Mouse (Mus musculus) CH12.LX (cell line): ENCODE measurements around the gene Ttc7b. TPM values are rescaled to one million over a fixed set of nuclear protein-coding genes. Genes with fewer than 3 reads are reported as not detected.

ENCODE experiments used
- DNase-seq: peaks from one replicate; pipeline ENCODE4 v3.0.0-alpha.2; 2013; ENCODE audit errors: extremely low read depth
- H3K27ac ChIP-seq: 2 replicates; pipeline ENCODE4 v1.5.1; 2012; ENCODE audit warnings: low read depth, mild to moderate bottlenecking, control low read depth, moderate library complexity; ENCODE audit not compliant: insufficient read depth
- H3K27me3 ChIP-seq: replicated peaks from 2 replicates; pipeline ENCODE3; 2012; ENCODE audit warnings: inconsistent platforms
- H3K36me3 ChIP-seq, 2 experiments: replicated peaks in 1 of 2; 2 replicates each; pipeline versions ENCODE3 to v1.6.1; 2012; ENCODE audit warnings: inconsistent platforms in 1 of 2, low read length in 1 of 2, mild to moderate bottlenecking in 1 of 2, mixed read lengths in 1 of 2, moderate library complexity in 1 of 2; ENCODE audit not compliant: control insufficient read depth in 1 of 2, insufficient read depth in 1 of 2
- H3K4me1 ChIP-seq, 2 experiments: 2 replicates each; pipeline ENCODE4 v1.6.1; 2012; ENCODE audit warnings: inconsistent platforms in 1 of 2, moderate library complexity in 1 of 2; ENCODE audit not compliant: insufficient read depth in 2 of 2, control insufficient read depth in 1 of 2
- H3K4me2 ChIP-seq: 2 replicates; pipeline ENCODE4 v1.6.1; 2012; ENCODE audit warnings: low read depth, mild to moderate bottlenecking, control low read depth; ENCODE audit not compliant: poor library complexity, insufficient read depth, severe bottlenecking
- H3K4me3 ChIP-seq, 3 experiments: fragments of 150-350 bp in 1 of 3; sonication (generic) in 1 of 3; replicated peaks in 1 of 3; 2 replicates each; pipeline versions ENCODE3 to v1.5.1; 2011 to 2012; ENCODE audit warnings: low read depth in 2 of 3, low read length in 2 of 3, mild to moderate bottlenecking in 2 of 3, moderate library complexity in 2 of 3, control low read depth in 1 of 3, improper control_type of control experiment in 1 of 3, inconsistent platforms in 1 of 3, mixed read lengths in 1 of 3; ENCODE audit not compliant: poor library complexity in 1 of 3
- H3K79me2 ChIP-seq: replicated peaks from 2 replicates; pipeline ENCODE4 v1.6.1; 2012; ENCODE audit warnings: mild to moderate bottlenecking, moderate library complexity; ENCODE audit not compliant: control insufficient read depth, poor library complexity, insufficient read depth, severe bottlenecking; ENCODE audit errors: extremely low read depth
- H3K9ac ChIP-seq: 2 replicates; pipeline ENCODE4 v1.6.1; 2012; ENCODE audit warnings: low read depth, mild to moderate bottlenecking, control low read depth, moderate library complexity; ENCODE audit not compliant: insufficient read depth
- H3K9me3 ChIP-seq: replicated peaks from 2 replicates; pipeline ENCODE3; 2012; ENCODE audit warnings: low read length, inconsistent platforms, mixed read lengths
- BHLHE40 ChIP-seq: IDR thresholded peaks from 2 replicates; pipeline ENCODE4 v1.6.1; 2011; ENCODE audit warnings: mild to moderate bottlenecking, low read depth, low read length, improper control_type of control experiment
- E2F4 ChIP-seq: IDR thresholded peaks from 2 replicates; pipeline ENCODE4 v1.6.1; 2011; ENCODE audit warnings: low read depth, low read length, improper control_type of control experiment; ENCODE audit not compliant: insufficient replicate concordance
- ELF1 ChIP-seq: IDR thresholded peaks from 2 replicates; pipeline ENCODE4 v1.6.1; 2014; ENCODE audit warnings: low read depth, mild to moderate bottlenecking, inconsistent platforms, low read length, improper control_type of control experiment
- GABPA ChIP-seq: IDR thresholded peaks from 2 replicates; pipeline ENCODE4 v1.6.1; 2012; ENCODE audit warnings: low read depth, low read length, improper control_type of control experiment, inconsistent platforms; ENCODE audit not compliant: insufficient replicate concordance
- HCFC1 ChIP-seq: IDR thresholded peaks from 2 replicates; pipeline ENCODE4 v1.6.1; 2012; ENCODE audit warnings: low read depth, mild to moderate bottlenecking, inconsistent platforms, low read length, improper control_type of control experiment
- KAT2A ChIP-seq: IDR thresholded peaks from 2 replicates; pipeline ENCODE4 v1.6.1; 2012; ENCODE audit warnings: low read length, improper control_type of control experiment, inconsistent platforms; ENCODE audit not compliant: insufficient replicate concordance
- MAX ChIP-seq: IDR thresholded peaks from 2 replicates; pipeline ENCODE4 v1.6.1; 2011; ENCODE audit warnings: low read length, improper control_type of control experiment
- MAZ ChIP-seq: IDR thresholded peaks from 2 replicates; pipeline ENCODE4 v1.6.1; 2012; ENCODE audit warnings: low read depth, mild to moderate bottlenecking, inconsistent platforms, low read length, improper control_type of control experiment, moderate library complexity
- MEF2A ChIP-seq: IDR thresholded peaks from 2 replicates; pipeline ENCODE4 v1.6.1; 2014; ENCODE audit warnings: low read depth, mild to moderate bottlenecking, inconsistent platforms, low read length, improper control_type of control experiment, borderline replicate concordance
- MXI1 ChIP-seq: IDR thresholded peaks from 2 replicates; pipeline ENCODE4 v1.6.1; 2011; ENCODE audit warnings: mild to moderate bottlenecking, low read depth, low read length, improper control_type of control experiment
- NELFE ChIP-seq: IDR thresholded peaks from 2 replicates; pipeline ENCODE4 v1.6.1; 2011; ENCODE audit warnings: low read depth, low read length, improper control_type of control experiment
- NRF1 ChIP-seq: IDR thresholded peaks from 2 replicates; pipeline ENCODE4 v1.6.1; 2014; ENCODE audit warnings: low read depth, mild to moderate bottlenecking, inconsistent platforms, low read length, improper control_type of control experiment, moderate library complexity
- PAX5 ChIP-seq: IDR thresholded peaks from 2 replicates; pipeline ENCODE4 v1.6.1; 2012; ENCODE audit warnings: low read length, inconsistent platforms, mixed read lengths
- POLR2A ChIP-seq: IDR thresholded peaks from 2 replicates; pipeline ENCODE4 v1.6.1; 2011; ENCODE audit warnings: low read depth, mild to moderate bottlenecking, improper control_type of control experiment, low read length
- TCF12 ChIP-seq: IDR thresholded peaks from 2 replicates; pipeline ENCODE4 v1.6.1; 2014; ENCODE audit warnings: low read depth, mild to moderate bottlenecking, inconsistent platforms, low read length, improper control_type of control experiment
- UBTF ChIP-seq: IDR thresholded peaks from 2 replicates; pipeline ENCODE4 v1.6.1; 2012; ENCODE audit warnings: low read depth, mild to moderate bottlenecking, inconsistent platforms, low read length, improper control_type of control experiment, moderate library complexity
- USF2 ChIP-seq: conservative IDR thresholded peaks from 2 replicates; pipeline ENCODE4 v1.6.1; 2011; ENCODE audit warnings: low read depth, low read length, improper control_type of control experiment
- ZC3H11A ChIP-seq: IDR thresholded peaks from 2 replicates; pipeline ENCODE4 v1.6.1; 2012; ENCODE audit warnings: low read depth, mild to moderate bottlenecking, inconsistent platforms, low read length, improper control_type of control experiment
- dilution Hi-C: fragments of 300-500 bp; cut with MboI; formaldehyde crosslinking; loops from 2 replicates; pipeline ENCODE4 v1.14.3; 2020; ENCODE audit warnings: low sequenced_read_pairs; ENCODE audit not compliant: extremely low pct_unique_long_range_greater_than_20kb, extremely low pct_ligation_motif_present
- in situ Hi-C: fragments of 300-500 bp; cut with MboI; formaldehyde crosslinking; loops from 3 replicates; pipeline ENCODE4 v1.14.3; 2019; ENCODE audit warnings: low sequenced_read_pairs, low pct_ligation_motif_present, low pct_unique_long_range_greater_than_20kb, mixed read lengths
- polyA plus RNA-seq: library from polyadenylated mRNA; unstranded; fragments of >175 nt; gene quantifications from 2 replicates; pipeline ENCODE4 v1.2.1, GENCODE M21; 2012; ENCODE audit warnings: low read depth; ENCODE audit not compliant: insufficient read length
- total RNA-seq, 2 experiments: library from RNA; depleted of rRNA; stranded (reverse); fragments of 300-350 nt in 1 of 2; fragments of >200 nt in 1 of 2; gene quantifications; 2 replicates each; pipeline ENCODE4 v1.2.3; 2012 to 2014

Ttc7b gene
- total and polyA plus RNA-seq, 3 experiments, result 7.8 to 18.3 (median 12.7) TPM

GRCm38 (mm10) chr12:100520077-100520793 lies 391 bp downstream of the Ttc7b start:
- H3K9me3 ChIP-seq, result peaks cover 6% of the 10 kb centered on the region
- peak overlapping the region; percentile 61 to 83 (median 72) for H3K4me3 ChIP-seq
- peaks cover 11 to 22% of the 10 kb centered on the region in 2 experiments for H3K4me1 ChIP-seq
- no peak overlapping the region for H3K27ac ChIP-seq
- DNase-seq, result no peak
- in situ Hi-C loops, result no loop called here
- no peaks in the 10 kb centered on the region for H3K27me3 ChIP-seq
- H3K4me2 ChIP-seq, result peak overlapping the region; percentile 68
- peak overlapping the region; percentile 90 for H3K9ac ChIP-seq
- dilution Hi-C loops, result no loop called here
- H3K79me2 ChIP-seq, result peaks cover 2% of the 10 kb centered on the region; the same call in 1 of the 2 replicates
- TF ChIP-seq POLR2A (no peak), USF2 (no peak), E2F4 (no peak), MAZ (no peak), NELFE (no peak), NRF1 (no peak), MAX (0 out of 2 replicates have a peak, but pooled peaks have one; percentile 21), TCF12 (no peak)
- H3K36me3 ChIP-seq, result peaks cover 0 to 21% of the 10 kb centered on the region in 2 experiments

- H3K27me3 ChIP-seq, result no peaks in the 10 kb centered on the region
- no peak overlapping the region for H3K27ac ChIP-seq
- peak overlapping the region; percentile 61 to 83 (median 72) for H3K4me3 ChIP-seq
- peaks cover 2% of the 10 kb centered on the region; the same call in 1 of the 2 replicates for H3K79me2 ChIP-seq
- no peak for DNase-seq
- peaks cover 6% of the 10 kb centered on the region for H3K9me3 ChIP-seq
- peak overlapping the region; percentile 68 for H3K4me2 ChIP-seq
- dilution Hi-C loops, result no loop called here
- H3K9ac ChIP-seq, result peak overlapping the region; percentile 90
- peaks cover 0 to 22% of the 10 kb centered on the region in 2 experiments for H3K36me3 ChIP-seq
- peaks cover 11 to 22% of the 10 kb centered on the region in 2 experiments for H3K4me1 ChIP-seq
- in situ Hi-C loops, result no loop called here
- no peak for TF ChIP-seq ZC3H11A
- TF ChIP-seq PAX5, result no peak
- TF ChIP-seq MEF2A, result no peak
- no peak for TF ChIP-seq HCFC1
- no peak for TF ChIP-seq MAZ
- TF ChIP-seq ELF1, result no peak
- TF ChIP-seq TCF12, result no peak
- TF ChIP-seq MXI1, result no peak
- no peak for TF ChIP-seq UBTF
- no peak for TF ChIP-seq KAT2A
- TF ChIP-seq BHLHE40, result no peak
- no peak for TF ChIP-seq GABPA
Observed at GRCm38 (mm10) chr12:100519684-100520076, 946 bp downstream of the Ttc7b start.
